Mouse (Mus musculus) v-Abl transformed pro-B cells (cell line): Measurements from ENCODE around the gene Golt1a.

Source experiments
- in situ Hi-C, 2 experiments: fragments of 400-800 bp; cut with MboI; formaldehyde crosslinking; loops; one replicate each; pipeline ENCODE4 v1.15.1; 2025; ENCODE audit not compliant: unreplicated experiment in 2 of 2

Golt1a gene

GRCm38 (mm10) chr1:133298816-133299215 is 10.8 kb upstream of the Golt1a start:
- in situ Hi-C loops: no loop called here

GRCm38 (mm10) chr1:133302540-133302939 is 7.1 kb upstream of the Golt1a start:
- in situ Hi-C loops: loop anchor here in 1 of 2 experiments (10.0 kb wide), 1 partner anchor 548 kb away; no protein-coding TSS in a partner anchor

- in situ Hi-C loops: loop anchor here (5.0 to 10.0 kb wide), 4 partner anchors 130 to 552 kb away; no protein-coding TSS in a partner anchor
Measured at GRCm38 (mm10) chr1:133306842-133307241, 2.8 kb upstream of the Golt1a start.

- in situ Hi-C loops: loop anchor here (5.0 to 10.0 kb wide), 4 partner anchors 130 to 553 kb away; no protein-coding TSS in a partner anchor
Measured at GRCm38 (mm10) chr1:133307318-133307717, 2.3 kb upstream of the Golt1a start.

- in situ Hi-C loops: loop anchor here (5.0 to 10.0 kb wide), 5 partner anchors 64 to 594 kb away; partner anchors contain the start of gene Optc (in 1 of the 2)
Measured at GRCm38 (mm10) chr1:133311240-133311639, 1.6 kb downstream of the Golt1a start.

GRCm38 (mm10) chr1:133311946-133312345 is 2.3 kb downstream of the Golt1a start:
- in situ Hi-C loops: loop anchor here (5.0 to 10.0 kb wide), 5 partner anchors 63 to 593 kb away; partner anchors contain the start of gene Optc (in 1 of the 2)

- in situ Hi-C loops: loop anchor here (5.0 to 10.0 kb wide), 5 partner anchors 60 to 590 kb away; partner anchors contain the start of gene Optc (in 1 of the 2)
Measured at GRCm38 (mm10) chr1:133314364-133314763, 4.8 kb downstream of the Golt1a start.

- in situ Hi-C loops: loop anchor here (5.0 to 10.0 kb wide), 7 partner anchors 37 to 589 kb away; partner anchors contain the start of genes Ren1 (in 2 of the 2), Optc (in 1 of the 2) and Snrpe (in 1 of the 2)
Measured at GRCm38 (mm10) chr1:133315775-133316174, 6.2 kb downstream of the Golt1a start.

- in situ Hi-C loops: loop anchor here (5.0 to 10.0 kb wide), 7 partner anchors 36 to 588 kb away; partner anchors contain the start of genes Ren1 (in 2 of the 2), Optc (in 1 of the 2) and Snrpe (in 1 of the 2)
Measured at GRCm38 (mm10) chr1:133316577-133316976, 7.0 kb downstream of the Golt1a start.

GRCm38 (mm10) chr1:133317149-133317548 is 7.5 kb downstream of the Golt1a start:
- in situ Hi-C loops: loop anchor here (5.0 to 10.0 kb wide), 7 partner anchors 35 to 588 kb away; partner anchors contain the start of genes Ren1 (in 2 of the 2), Optc (in 1 of the 2) and Snrpe (in 1 of the 2)

GRCm38 (mm10) chr1:133321267-133321925 is 11.8 kb downstream of the Golt1a start, which contains the start of gene Kiss1:
Kiss1 (plus strand) TSS chr1:133321875.
- in situ Hi-C loops: no loop called here

- in situ Hi-C loops: no loop called here
Measured at GRCm38 (mm10) chr1:133323333-133323732, 13.7 kb downstream of the Golt1a start.

- in situ Hi-C loops: no loop called here
Measured at GRCm38 (mm10) chr1:133325951-133326350, 16.4 kb downstream of the Golt1a start.

- in situ Hi-C loops: no loop called here
Measured at GRCm38 (mm10) chr1:133327094-133327493, 17.5 kb downstream of the Golt1a start.

- in situ Hi-C loops: no loop called here
Measured at GRCm38 (mm10) chr1:133328299-133328795, 18.7 kb downstream of the Golt1a start.

GRCm38 (mm10) chr1:133328896-133329637 is 19.5 kb downstream of the Golt1a start:
- in situ Hi-C loops: no loop called here

- in situ Hi-C loops: no loop called here
Measured at GRCm38 (mm10) chr1:133329638-133329964, 20.0 kb downstream of the Golt1a start.

- in situ Hi-C loops: no loop called here
Measured at GRCm38 (mm10) chr1:133331142-133331541, 21.5 kb downstream of the Golt1a start.

GRCm38 (mm10) chr1:133332656-133333430 is 23.2 kb downstream of the Golt1a start:
- in situ Hi-C loops: no loop called here

GRCm38 (mm10) chr1:133333937-133334336 is 24.3 kb downstream of the Golt1a start:
- in situ Hi-C loops: no loop called here
